Mouse (Mus musculus) neural tube, embryonic 13.5 days (tissue): ENCODE measurements around the gene Krtap4-13. TPM values are rescaled to one million over a fixed set of nuclear protein-coding genes. Genes with fewer than 3 reads are reported as not detected.
"Not testable (repeated sequence)": the region's sequence is repeated elsewhere in the genome, so short reads cannot be mapped to it uniquely, and the experiment has no call there.

ENCODE experiments used
- ATAC-seq: fragments of 200-750 bp; cut with Nextera tagmentation; 2 replicates; pipeline ENCODE4 v1.8.0; 2017; ENCODE audit warnings: low read depth, mild to moderate bottlenecking, moderate TSS enrichment, moderate library complexity
- H3K27ac ChIP-seq: fragments of 300-500 bp; sonication (generic); replicated peaks from 2 replicates; pipeline ENCODE4 v1.5.1; 2015; ENCODE audit warnings: moderate library complexity, mild to moderate bottlenecking, inconsistent platforms
- H3K27me3 ChIP-seq: fragments of 300-500 bp; sonication (generic); 2 replicates; pipeline ENCODE4 v1.6.1; 2015; ENCODE audit warnings: mild to moderate bottlenecking, inconsistent platforms
- H3K36me3 ChIP-seq: fragments of 300-500 bp; sonication (generic); 2 replicates; pipeline ENCODE4 v1.6.1; 2015; ENCODE audit warnings: mild to moderate bottlenecking, inconsistent platforms
- H3K4me1 ChIP-seq: fragments of 300-500 bp; sonication (generic); replicated peaks from 2 replicates; pipeline ENCODE4 v1.6.1; 2015; ENCODE audit warnings: inconsistent platforms
- H3K4me2 ChIP-seq: fragments of 300-500 bp; sonication (generic); 2 replicates; pipeline ENCODE4 v1.6.1; 2015; ENCODE audit warnings: inconsistent platforms, mild to moderate bottlenecking, moderate library complexity
- H3K4me3 ChIP-seq: fragments of 300-500 bp; sonication (generic); 2 replicates; pipeline ENCODE4 v1.5.1; 2015; ENCODE audit warnings: mild to moderate bottlenecking, inconsistent platforms
- H3K9ac ChIP-seq: fragments of 300-500 bp; sonication (generic); 2 replicates; pipeline ENCODE4 v1.6.1; 2015; ENCODE audit warnings: moderate library complexity, mild to moderate bottlenecking, inconsistent platforms
- H3K9me3 ChIP-seq: fragments of 300-500 bp; sonication (generic); 2 replicates; pipeline ENCODE4 v1.6.1; 2016; ENCODE audit warnings: inconsistent platforms
- WGBS: fragments of 180-500 bp; shearing (Covaris S2); methylation state at CpG from one replicate; pipeline ENCODE4 v1.1.7; 2015; 5-methylcytosine and 5-hydroxymethylcytosine counted together
- polyA plus RNA-seq: library from polyadenylated mRNA; unstranded; fragments of >200 nt; fragmentation: Nextera tagmentation; extraction: Ambion mirVana; gene quantifications from 2 replicates; pipeline ENCODE4 v1.2.1, GENCODE M21; 2015

Gene Krtap4-13
- polyA plus RNA-seq, 1 experiment from 2014 or later, result not detected

- Histone ChIP-seq H3K4me1 (peaks cover 4% of the 10 kb centered on the region; the same call in 1 of the 2 replicates), H3K9me3 (no peaks in the 10 kb centered on the region), H3K9ac (no peak within 1 kb of the TSS), H3K4me2 (no peak within 1 kb of the TSS), H3K27ac (no peak within 1 kb of the TSS), H3K36me3 (no peaks in the 10 kb centered on the region), H3K27me3 (no peaks in the 10 kb centered on the region), H3K4me3 (no peak within 1 kb of the TSS)
- WGBS, result 93% methylated on average over 2 of the region's 2 CpGs
- no peak for ATAC-seq
These were observed 29.1 kb downstream of the Krtap4-13 start, which contains the start of gene Krtap4-8 for GRCm38 (mm10) chr11:99780604-99781003. TSS of gene Krtap4-8 (minus strand) at chr11:99780704.

- peaks cover 4% of the 10 kb centered on the region; the same call in 1 of the 2 replicates for H3K4me1 ChIP-seq
- no peak overlapping the region for H3K4me3 ChIP-seq
- no peaks in the 10 kb centered on the region for H3K9me3 ChIP-seq
- WGBS, result 26% methylated on average over 7 of the region's 7 CpGs
- ATAC-seq, result no peak
- H3K36me3 ChIP-seq, result no peaks in the 10 kb centered on the region
- H3K9ac ChIP-seq, result no peak overlapping the region
- H3K4me2 ChIP-seq, result no peak overlapping the region
- no peak overlapping the region for H3K27ac ChIP-seq
- H3K27me3 ChIP-seq, result no peaks in the 10 kb centered on the region
These were observed 31.3 kb downstream of the Krtap4-13 start for GRCm38 (mm10) chr11:99778401-99778800.

DNA sequence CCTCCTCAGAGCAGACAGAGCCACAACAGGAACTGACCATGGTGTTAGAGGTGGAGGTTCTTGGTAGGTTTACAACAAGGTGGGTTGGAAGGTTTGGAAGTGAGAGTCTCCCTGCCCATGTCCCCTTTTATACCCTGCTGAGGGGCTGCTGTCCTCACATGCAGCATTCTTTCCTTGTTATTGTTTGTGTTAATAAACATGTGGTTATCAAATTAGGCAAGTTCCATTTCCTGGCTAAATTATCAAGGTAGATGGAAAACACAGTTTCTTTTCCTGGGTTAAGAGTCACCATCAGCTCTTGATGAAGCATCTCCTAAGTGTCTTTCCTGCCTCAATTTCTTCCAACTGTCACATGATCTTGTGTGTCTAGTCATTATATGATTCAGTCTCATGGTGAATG lies 36.9 kb downstream of the Krtap4-13 start, which contains the start of gene Gm11595:
Gm11595 (minus strand) TSS at position 101 of the 400 bp plus-strand sequence.
- H3K4me3 ChIP-seq, ATAC-seq, H3K4me1 ChIP-seq, H3K36me3 ChIP-seq, H3K27ac ChIP-seq, H3K9ac ChIP-seq, H3K27me3 ChIP-seq, H3K4me2 ChIP-seq, H3K9me3 ChIP-seq: not testable (repeated sequence)

GRCm38 (mm10) chr11:99768410-99768809 lies 41.3 kb downstream of the Krtap4-13 start:
- Histone ChIP-seq H3K36me3 (no peaks in the 10 kb centered on the region), H3K9ac (no peak overlapping the region), H3K4me2 (no peak overlapping the region), H3K4me1 (no peaks in the 10 kb centered on the region), H3K27ac (no peak overlapping the region), H3K27me3 (no peaks in the 10 kb centered on the region), H3K9me3 (no peaks in the 10 kb centered on the region), H3K4me3 (no peak overlapping the region)
- 83% methylated on average over 2 of the region's 2 CpGs for WGBS
- ATAC-seq, result no peak

Other genes with a start within 250 kb of the Krtap4-13 start
- not detected in 2 replicates for gene Krtap3-1, start 243.3 kb downstream of the Krtap4-13 start, polyA plus RNA-seq
- not detected in 2 replicates for gene Krtap1-5, start 228.9 kb downstream of the Krtap4-13 start, polyA plus RNA-seq
- gene Krtap1-4, start 226.2 kb downstream of the Krtap4-13 start, polyA plus RNA-seq, result not detected in 2 replicates
- not detected in 2 replicates for gene Krtap1-3, start 218.6 kb downstream of the Krtap4-13 start, polyA plus RNA-seq
- gene Krtap9-3, start 211.8 kb downstream of the Krtap4-13 start, polyA plus RNA-seq, result not detected in 2 replicates
- not detected in 2 replicates for gene Gm11938, start 206.6 kb downstream of the Krtap4-13 start, polyA plus RNA-seq
- not detected in 2 replicates for gene Gm11937, start 199.7 kb downstream of the Krtap4-13 start, polyA plus RNA-seq
- not detected in 2 replicates for gene Krtap2-4, start 195.0 kb downstream of the Krtap4-13 start, polyA plus RNA-seq
- gene Gm11562, start 189.5 kb downstream of the Krtap4-13 start, polyA plus RNA-seq, result not detected in 2 replicates
- not detected in 2 replicates for gene Krtap4-1, start 181.7 kb downstream of the Krtap4-13 start, polyA plus RNA-seq
- gene Krtap4-2, start 174.8 kb downstream of the Krtap4-13 start, polyA plus RNA-seq, result not detected in 2 replicates
- not detected in 2 replicates for gene Krtap4-7, start 165.8 kb downstream of the Krtap4-13 start, polyA plus RNA-seq
- gene Gm11555, start 159.7 kb downstream of the Krtap4-13 start, polyA plus RNA-seq, result not detected in 2 replicates
- gene Gm11563, start 150.9 kb downstream of the Krtap4-13 start, polyA plus RNA-seq, result not detected in 2 replicates
- not detected in 2 replicates for gene Krtap4-6, start 143.9 kb downstream of the Krtap4-13 start, polyA plus RNA-seq
- not detected in 2 replicates for gene Gm14190, start 119.2 kb downstream of the Krtap4-13 start, polyA plus RNA-seq
- not detected in 2 replicates for gene Gm14180, start 75.6 kb downstream of the Krtap4-13 start, polyA plus RNA-seq
- gene Gm11595, start 37.0 kb downstream of the Krtap4-13 start, polyA plus RNA-seq, result not detected in 2 replicates
- gene Krtap4-8, start 29.2 kb downstream of the Krtap4-13 start, polyA plus RNA-seq, result not detected in 2 replicates
- gene Krtap4-9, start 24.7 kb downstream of the Krtap4-13 start, polyA plus RNA-seq, result not detected in 2 replicates
- not detected in 2 replicates for gene Gm11596, start 16.4 kb downstream of the Krtap4-13 start, polyA plus RNA-seq
- not detected in 2 replicates for gene Gm11569, start 11.0 kb downstream of the Krtap4-13 start, polyA plus RNA-seq
- gene Gm11554, start 5.4 kb downstream of the Krtap4-13 start, polyA plus RNA-seq, result not detected in 2 replicates
- gene Gm11564, start 5.8 kb upstream of the Krtap4-13 start, polyA plus RNA-seq, result not detected in 2 replicates
- not detected in 2 replicates for gene 2300003K06Rik, start 28.2 kb upstream of the Krtap4-13 start, polyA plus RNA-seq
- gene Krtap4-16, start 41.7 kb upstream of the Krtap4-13 start, polyA plus RNA-seq, result not detected in 2 replicates
- gene Gm11568, start 48.0 kb upstream of the Krtap4-13 start, polyA plus RNA-seq, result not detected in 2 replicates
- not detected in 2 replicates for gene Gm11559, start 54.6 kb upstream of the Krtap4-13 start, polyA plus RNA-seq
- not detected in 2 replicates for gene Krtap9-1, start 63.5 kb upstream of the Krtap4-13 start, polyA plus RNA-seq
- gene Gm11567, start 69.3 kb upstream of the Krtap4-13 start, polyA plus RNA-seq, result not detected in 2 replicates
- not detected in 2 replicates for gene Krtap31-1, start 98.0 kb upstream of the Krtap4-13 start, polyA plus RNA-seq
- not detected in 2 replicates for gene Gm11565, start 104.9 kb upstream of the Krtap4-13 start, polyA plus RNA-seq
- not detected in 2 replicates for gene Krtap31-2, start 126.4 kb upstream of the Krtap4-13 start, polyA plus RNA-seq
- gene Krtap9-5, start 138.6 kb upstream of the Krtap4-13 start, polyA plus RNA-seq, result not detected in 2 replicates
- not detected in 2 replicates for gene Krtap29-1, start 169.2 kb upstream of the Krtap4-13 start, polyA plus RNA-seq
- gene Krtap16-1, start 176.7 kb upstream of the Krtap4-13 start, polyA plus RNA-seq, result not detected in 2 replicates
- gene Krtap17-1, start 184.1 kb upstream of the Krtap4-13 start, polyA plus RNA-seq, result 0.55 TPM in 1 of 2 replicates, not detected in the other
- not detected in 2 replicates for gene Krt33a, start 206.3 kb upstream of the Krtap4-13 start, polyA plus RNA-seq
- not detected in 2 replicates for gene Krt33b, start 220.0 kb upstream of the Krtap4-13 start, polyA plus RNA-seq
- not detected in 2 replicates for gene Krt34, start 231.7 kb upstream of the Krtap4-13 start, polyA plus RNA-seq
- gene Krt31, start 240.7 kb upstream of the Krtap4-13 start, polyA plus RNA-seq, result not detected in 2 replicates